Mouse (Mus musculus) CH12.LX (cell line): ENCODE measurements around the gene Rad23a. TPM values are rescaled to one million over a fixed set of nuclear protein-coding genes. Genes with fewer than 3 reads are reported as not detected.

Source experiments
- DNase-seq: peaks from one replicate; pipeline ENCODE4 v3.0.0-alpha.2; 2013; ENCODE audit errors: extremely low read depth
- H3K27ac ChIP-seq: 2 replicates; pipeline ENCODE4 v1.5.1; 2012; ENCODE audit warnings: low read depth, mild to moderate bottlenecking, control low read depth, moderate library complexity; ENCODE audit not compliant: insufficient read depth
- H3K27me3 ChIP-seq: replicated peaks from 2 replicates; pipeline ENCODE3; 2012; ENCODE audit warnings: inconsistent platforms
- H3K36me3 ChIP-seq, 2 experiments: replicated peaks in 1 of 2; 2 replicates each; pipeline versions ENCODE3 to v1.6.1; 2012; ENCODE audit warnings: inconsistent platforms in 1 of 2, low read length in 1 of 2, mild to moderate bottlenecking in 1 of 2, mixed read lengths in 1 of 2, moderate library complexity in 1 of 2; ENCODE audit not compliant: control insufficient read depth in 1 of 2, insufficient read depth in 1 of 2
- H3K4me1 ChIP-seq, 2 experiments: 2 replicates each; pipeline ENCODE4 v1.6.1; 2012; ENCODE audit warnings: inconsistent platforms in 1 of 2, moderate library complexity in 1 of 2; ENCODE audit not compliant: insufficient read depth in 2 of 2, control insufficient read depth in 1 of 2
- H3K4me2 ChIP-seq: 2 replicates; pipeline ENCODE4 v1.6.1; 2012; ENCODE audit warnings: low read depth, mild to moderate bottlenecking, control low read depth; ENCODE audit not compliant: poor library complexity, insufficient read depth, severe bottlenecking
- H3K4me3 ChIP-seq, 3 experiments: fragments of 150-350 bp in 1 of 3; sonication (generic) in 1 of 3; replicated peaks in 1 of 3; 2 replicates each; pipeline versions ENCODE3 to v1.5.1; 2011 to 2012; ENCODE audit warnings: low read depth in 2 of 3, low read length in 2 of 3, mild to moderate bottlenecking in 2 of 3, moderate library complexity in 2 of 3, control low read depth in 1 of 3, improper control_type of control experiment in 1 of 3, inconsistent platforms in 1 of 3, mixed read lengths in 1 of 3; ENCODE audit not compliant: poor library complexity in 1 of 3
- H3K79me2 ChIP-seq: replicated peaks from 2 replicates; pipeline ENCODE4 v1.6.1; 2012; ENCODE audit warnings: mild to moderate bottlenecking, moderate library complexity; ENCODE audit not compliant: control insufficient read depth, poor library complexity, insufficient read depth, severe bottlenecking; ENCODE audit errors: extremely low read depth
- H3K9ac ChIP-seq: 2 replicates; pipeline ENCODE4 v1.6.1; 2012; ENCODE audit warnings: low read depth, mild to moderate bottlenecking, control low read depth, moderate library complexity; ENCODE audit not compliant: insufficient read depth
- H3K9me3 ChIP-seq: replicated peaks from 2 replicates; pipeline ENCODE3; 2012; ENCODE audit warnings: low read length, inconsistent platforms, mixed read lengths
- CHD1 ChIP-seq: IDR thresholded peaks from 2 replicates; pipeline ENCODE4 v1.6.1; 2012; ENCODE audit warnings: low read depth, low read length, improper control_type of control experiment, inconsistent platforms
- CTCF ChIP-seq, 2 experiments: IDR thresholded peaks in 1 of 2; conservative IDR thresholded peaks in 1 of 2; 2 replicates each; pipeline ENCODE4 v1.5.1; 2011 to 2012; ENCODE audit warnings: low read depth in 2 of 2, low read length in 2 of 2, improper control_type of control experiment in 1 of 2, inconsistent platforms in 1 of 2, mild to moderate bottlenecking in 1 of 2, moderate library complexity in 1 of 2
- E2F4 ChIP-seq: IDR thresholded peaks from 2 replicates; pipeline ENCODE4 v1.6.1; 2011; ENCODE audit warnings: low read depth, low read length, improper control_type of control experiment; ENCODE audit not compliant: insufficient replicate concordance
- EP300 ChIP-seq: IDR thresholded peaks from 2 replicates; pipeline ENCODE4 v1.6.1; 2011; ENCODE audit warnings: low read length, improper control_type of control experiment
- JUND ChIP-seq: conservative IDR thresholded peaks from 2 replicates; pipeline ENCODE4 v1.6.1; 2011; ENCODE audit warnings: low read depth, low read length, improper control_type of control experiment
- KAT2A ChIP-seq: IDR thresholded peaks from 2 replicates; pipeline ENCODE4 v1.6.1; 2012; ENCODE audit warnings: low read length, improper control_type of control experiment, inconsistent platforms; ENCODE audit not compliant: insufficient replicate concordance
- MAFK ChIP-seq: IDR thresholded peaks from 2 replicates; pipeline ENCODE4 v1.6.1; 2011; ENCODE audit warnings: low read length, improper control_type of control experiment; ENCODE audit not compliant: insufficient replicate concordance
- MEF2A ChIP-seq: IDR thresholded peaks from 2 replicates; pipeline ENCODE4 v1.6.1; 2014; ENCODE audit warnings: low read depth, mild to moderate bottlenecking, inconsistent platforms, low read length, improper control_type of control experiment, borderline replicate concordance
- RAD21 ChIP-seq: IDR thresholded peaks from 2 replicates; pipeline ENCODE4 v1.6.1; 2011; ENCODE audit warnings: low read depth, mild to moderate bottlenecking, low read length, improper control_type of control experiment, moderate library complexity
- RCOR1 ChIP-seq: conservative IDR thresholded peaks from 2 replicates; pipeline ENCODE4 v1.6.1; 2012; ENCODE audit warnings: low read depth, mild to moderate bottlenecking, inconsistent platforms, low read length, improper control_type of control experiment
- TBP ChIP-seq: conservative IDR thresholded peaks from 2 replicates; pipeline ENCODE4 v1.6.1; 2011; ENCODE audit warnings: low read depth, low read length, improper control_type of control experiment
- ZKSCAN1 ChIP-seq: IDR thresholded peaks from 2 replicates; pipeline ENCODE4 v1.6.1; 2012; ENCODE audit warnings: low read depth, inconsistent platforms, low read length, improper control_type of control experiment, borderline replicate concordance
- ZNF384 ChIP-seq: IDR thresholded peaks from 2 replicates; pipeline ENCODE4 v1.6.1; 2012; ENCODE audit warnings: low read depth, low read length, improper control_type of control experiment, inconsistent platforms
- dilution Hi-C: fragments of 300-500 bp; cut with MboI; formaldehyde crosslinking; loops from 2 replicates; pipeline ENCODE4 v1.14.3; 2020; ENCODE audit warnings: low sequenced_read_pairs; ENCODE audit not compliant: extremely low pct_unique_long_range_greater_than_20kb, extremely low pct_ligation_motif_present
- in situ Hi-C: fragments of 300-500 bp; cut with MboI; formaldehyde crosslinking; loops from 3 replicates; pipeline ENCODE4 v1.14.3; 2019; ENCODE audit warnings: low sequenced_read_pairs, low pct_ligation_motif_present, low pct_unique_long_range_greater_than_20kb, mixed read lengths
- polyA plus RNA-seq: library from polyadenylated mRNA; unstranded; fragments of >175 nt; gene quantifications from 2 replicates; pipeline ENCODE4 v1.2.1, GENCODE M21; 2012; ENCODE audit warnings: low read depth; ENCODE audit not compliant: insufficient read length
- total RNA-seq, 2 experiments: library from RNA; depleted of rRNA; stranded (reverse); fragments of 300-350 nt in 1 of 2; fragments of >200 nt in 1 of 2; gene quantifications; 2 replicates each; pipeline ENCODE4 v1.2.3; 2012 to 2014

The Rad23a gene
- total and polyA plus RNA-seq, 3 experiments = 66.5 to 135 (median 115) TPM

DNA sequence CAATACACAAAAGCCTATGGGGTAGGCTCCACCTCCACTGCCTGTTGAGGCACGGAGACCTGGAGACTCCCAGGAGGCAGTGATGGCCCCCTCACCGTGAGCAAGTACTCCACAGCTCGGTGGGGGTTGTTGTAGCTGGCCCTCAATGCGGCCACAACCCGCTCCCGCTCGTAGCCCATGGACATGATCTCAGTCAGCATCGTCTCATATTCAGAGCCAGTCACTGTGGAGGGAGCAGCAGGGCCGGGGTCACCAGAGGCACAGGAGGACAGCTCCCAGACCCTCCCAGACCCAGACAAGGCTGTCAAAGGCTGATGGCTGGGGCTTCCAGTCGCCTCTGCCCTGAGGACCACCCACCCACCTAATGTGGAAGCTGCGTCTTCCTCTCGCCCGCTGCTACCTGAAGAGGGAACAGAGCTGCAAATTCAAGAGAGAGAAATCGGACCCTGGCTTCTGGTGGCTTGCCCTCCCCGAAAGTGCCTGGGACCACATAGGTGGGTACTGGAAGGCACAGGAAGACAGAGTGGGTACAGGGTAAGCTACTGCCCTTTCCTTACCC lies 2.5 kb downstream of the Rad23a start:
- peaks cover 8 to 78% of the 10 kb centered on the region in 2 experiments; a peak in 3 of 4 replicates for H3K4me1 ChIP-seq
- no peak overlapping the region for H3K27ac ChIP-seq
- H3K4me3 ChIP-seq = no peak overlapping the region
- peaks cover 32% of the 10 kb centered on the region for H3K79me2 ChIP-seq
- dilution Hi-C loops (no loop called here), in situ Hi-C loops (no loop called here)
- H3K9me3 ChIP-seq = no peaks in the 10 kb centered on the region
- H3K36me3 ChIP-seq = peaks cover 65 to 79% of the 10 kb centered on the region in 2 experiments
- no peak for TF ChIP-seq JUND
- TF ChIP-seq EP300 = no peak
- no peak for TF ChIP-seq ZNF384
- TF ChIP-seq MEF2A = no peak
- TF ChIP-seq ZKSCAN1 = no peak
- TF ChIP-seq CTCF (conservative IDR thresholded peaks at IDR 0.05 in 1 of 2, IDR thresholded peaks at IDR 0.05 in 1 of 2; ENCODE audit: low read depth in 2 of 2, low read length in 2 of 2) = no peak
- TF ChIP-seq, all 38 proteins: peak for 0
- H3K4me2 ChIP-seq = no peak overlapping the region
- no peak for DNase-seq
- no peak overlapping the region for H3K9ac ChIP-seq
- no peaks in the 10 kb centered on the region for H3K27me3 ChIP-seq

DNA sequence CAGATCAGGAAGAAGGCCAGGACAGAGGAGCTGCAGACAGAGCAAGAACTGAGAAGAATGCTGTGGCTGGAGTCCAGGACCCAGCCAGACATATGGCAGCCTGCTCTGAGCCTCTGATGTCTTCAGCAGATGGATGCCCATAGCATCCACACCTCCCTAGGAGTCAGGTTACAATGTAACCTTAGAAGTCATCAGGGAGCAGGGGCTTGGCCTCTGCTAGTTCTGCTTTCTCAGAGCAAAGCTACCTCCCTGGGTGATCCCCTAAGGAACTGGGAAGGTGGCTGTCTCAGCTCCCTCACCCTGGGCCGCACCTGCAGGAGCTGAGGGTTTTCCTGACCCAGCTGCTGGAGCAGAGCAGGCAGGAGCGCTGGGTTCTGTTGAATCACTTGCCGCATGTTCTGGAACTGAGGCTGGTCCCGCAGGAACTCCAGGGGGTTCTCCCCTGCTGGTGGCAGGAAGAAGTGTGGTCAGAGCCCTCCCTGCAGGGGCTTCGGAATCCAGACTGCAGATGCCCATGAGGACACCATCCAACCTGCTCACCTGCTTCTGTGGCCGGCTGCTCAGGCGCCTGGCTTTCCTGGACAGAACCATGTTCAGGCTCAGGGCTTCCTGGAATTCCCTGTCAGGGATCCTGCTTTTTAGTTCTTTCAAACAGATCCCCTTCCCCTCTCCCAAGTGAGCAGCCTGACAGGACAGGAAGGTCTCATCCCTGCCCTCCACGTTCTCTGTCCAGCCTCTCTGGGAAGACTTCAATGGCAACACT lies 3.1 kb downstream of the Rad23a start:
- H3K4me3 ChIP-seq = no peak overlapping the region
- peaks cover 8 to 73% of the 10 kb centered on the region in 2 experiments; a peak in 3 of 4 replicates for H3K4me1 ChIP-seq
- no peak for DNase-seq
- H3K79me2 ChIP-seq = peaks cover 37% of the 10 kb centered on the region
- TF ChIP-seq CTCF (conservative IDR thresholded peaks at IDR 0.05 in 1 of 2, IDR thresholded peaks at IDR 0.05 in 1 of 2; ENCODE audit: low read depth in 2 of 2, low read length in 2 of 2) (no peak), TBP (no peak), JUND (no peak), EP300 (no peak), E2F4 (no peak), KAT2A (no peak), CHD1 (no peak), RCOR1 (no peak), RAD21 (no peak), MAFK (no peak)
- no peak overlapping the region for H3K9ac ChIP-seq
- peaks cover 58 to 72% of the 10 kb centered on the region in 2 experiments for H3K36me3 ChIP-seq
- no peaks in the 10 kb centered on the region for H3K9me3 ChIP-seq
- in situ Hi-C loops (no loop called here), dilution Hi-C loops (no loop called here)
- H3K4me2 ChIP-seq = no peak overlapping the region
- peak overlapping the region; percentile 22; the same call in 1 of the 2 replicates for H3K27ac ChIP-seq
- H3K27me3 ChIP-seq = no peaks in the 10 kb centered on the region
